Mouse (Mus musculus) G1E-ER4 (cell line): ENCODE measurements around the gene Olfr1449. TPM values are rescaled to one million over a fixed set of nuclear protein-coding genes. Genes with fewer than 3 reads are reported as not detected.

Experiments
- GATA1 ChIP-seq: IDR thresholded peaks from one replicate; pipeline ENCODE4 v1.8.0; 2012; ENCODE audit warnings: low read length, inconsistent platforms
- polyA plus RNA-seq: library from polyadenylated mRNA; stranded (reverse); fragments of >175 nt; gene quantifications from 2 replicates; pipeline ENCODE4 v1.2.3, GENCODE M21; 2012

The Olfr1449 gene
- not detected in 2 replicates for polyA plus RNA-seq

- TF ChIP-seq GATA1 = no peak
These were observed at the start of gene Olfr1449 for GRCm38 (mm10) chr19:12930540-12930939. Gene Olfr1449 (plus strand): TSS chr19:12930840.

GRCm38 (mm10) chr19:12883555-12883954 lies 47.1 kb upstream of the Olfr1449 start, which contains the start of gene Olfr1445:
Gene Olfr1445 (plus strand): TSS chr19:12883855.
- TF ChIP-seq GATA1 = no peak

- TF ChIP-seq GATA1 = no peak
These were observed 37.2 kb upstream of the Olfr1449 start, which contains the start of gene Olfr1446 for GRCm38 (mm10) chr19:12893424-12893823. Gene Olfr1446 (minus strand): TSS chr19:12893524.

- no peak for TF ChIP-seq GATA1
These were observed 27.0 kb upstream of the Olfr1449 start, which contains the start of gene Olfr1447 for GRCm38 (mm10) chr19:12903643-12904042. Gene Olfr1447 (minus strand): TSS chr19:12903743.

GRCm38 (mm10) chr19:12924319-12924718 lies 6.3 kb upstream of the Olfr1449 start, which contains the start of gene Olfr1448:
Gene Olfr1448 (minus strand): TSS chr19:12924419.
- no peak for TF ChIP-seq GATA1

GRCm38 (mm10) chr19:12949958-12950357 lies 19.3 kb downstream of the Olfr1449 start, which contains the start of gene Olfr1450:
Gene Olfr1450 (plus strand): TSS chr19:12950258.
- TF ChIP-seq GATA1 = no peak

Other genes with a start within 250 kb of the Olfr1449 start
- not detected in 2 replicates for gene Keg1, start 235.1 kb upstream of the Olfr1449 start, polyA plus RNA-seq
- gene Cntf, start 165.2 kb upstream of the Olfr1449 start, polyA plus RNA-seq = 0.08 TPM in 1 of 2 replicates, not detected in the other
- 30.8 and 35.6 TPM in 2 replicates for gene Zfp91, start 134.7 kb upstream of the Olfr1449 start, polyA plus RNA-seq
- gene Lpxn, start 134.6 kb upstream of the Olfr1449 start, polyA plus RNA-seq = 0.04 TPM in 1 of 2 replicates, not detected in the other
- not detected in 2 replicates for gene Gm5244, start 84.2 kb upstream of the Olfr1449 start, polyA plus RNA-seq
- not detected in 2 replicates for gene Olfr1444, start 73.6 kb upstream of the Olfr1449 start, polyA plus RNA-seq
- not detected in 2 replicates for gene Olfr1445, start 47.0 kb upstream of the Olfr1449 start, polyA plus RNA-seq
- gene Olfr1446, start 37.3 kb upstream of the Olfr1449 start, polyA plus RNA-seq = not detected in 2 replicates
- gene Olfr1447, start 27.1 kb upstream of the Olfr1449 start, polyA plus RNA-seq = not detected in 2 replicates
- gene Olfr1448, start 6.4 kb upstream of the Olfr1449 start, polyA plus RNA-seq = not detected in 2 replicates
- gene Olfr1450, start 19.4 kb downstream of the Olfr1449 start, polyA plus RNA-seq = not detected in 2 replicates
- not detected in 2 replicates for gene Olfr1451, start 64.2 kb downstream of the Olfr1449 start, polyA plus RNA-seq
- not detected in 2 replicates for gene Olfr1453, start 97.5 kb downstream of the Olfr1449 start, polyA plus RNA-seq
- gene Olfr1454, start 129.8 kb downstream of the Olfr1449 start, polyA plus RNA-seq = not detected in 2 replicates
- not detected in 2 replicates for gene Olfr1457, start 167.1 kb downstream of the Olfr1449 start, polyA plus RNA-seq
- not detected in 2 replicates for gene Olfr1458, start 175.9 kb downstream of the Olfr1449 start, polyA plus RNA-seq
- gene Olfr1459, start 218.7 kb downstream of the Olfr1449 start, polyA plus RNA-seq = not detected in 2 replicates
- not detected in 2 replicates for gene Olfr1461, start 232.2 kb downstream of the Olfr1449 start, polyA plus RNA-seq